Mouse (Mus musculus): Measurements from ENCODE around the gene Ndufb4. TPM values are rescaled to one million over a fixed set of nuclear protein-coding genes. Genes with fewer than 3 reads are reported as not detected.

Gene Ndufb4
- total RNA-seq, 2 experiments from 2014 or later, result 18.8 to 68.5 TPM

Other genes starting within 250 kb of the Ndufb4 start
- 22.0 and 25.4 TPM in 2 replicates for gene Gtf2e1, start 114.7 kb downstream of the Ndufb4 start, total RNA-seq (2014; fragmentation: Nextera tagmentation)
- 22.9 and 23.2 TPM in 2 replicates for gene Gtf2e1, start 114.7 kb downstream of the Ndufb4 start, total RNA-seq (2017)
- gene Rabl3, start 114.6 kb downstream of the Ndufb4 start, total RNA-seq (2014; fragmentation: Nextera tagmentation), result 10.2 and 13.1 TPM in 2 replicates
- 7.5 and 15.5 TPM in 2 replicates for gene Rabl3, start 114.6 kb downstream of the Ndufb4 start, total RNA-seq (2017)
- not detected in 2 replicates for gene Hgd, start 74.3 kb downstream of the Ndufb4 start, total RNA-seq (2014; fragmentation: Nextera tagmentation)
- not detected in 2 replicates for gene Hgd, start 74.3 kb downstream of the Ndufb4 start, total RNA-seq (2017)
- gene Fstl1, start 122.4 kb upstream of the Ndufb4 start, total RNA-seq (2014; fragmentation: Nextera tagmentation), result 2.7 TPM in 1 of 2 replicates, not detected in the other
- 0.56 TPM in 1 of 2 replicates, not detected in the other for gene Fstl1, start 122.4 kb upstream of the Ndufb4 start, total RNA-seq (2017)
- gene Gm36028, start 206.7 kb upstream of the Ndufb4 start, total RNA-seq (2014; fragmentation: Nextera tagmentation), result 0.92 TPM in 1 of 2 replicates, not detected in the other
- not detected in 2 replicates for gene Gm36028, start 206.7 kb upstream of the Ndufb4 start, total RNA-seq (2017)
- 59.3 and 60.5 TPM in 2 replicates for gene Lrrc58, start 213.9 kb upstream of the Ndufb4 start, total RNA-seq (2014; fragmentation: Nextera tagmentation)
- gene Lrrc58, start 213.9 kb upstream of the Ndufb4 start, total RNA-seq (2017), result 55.8 TPM in 2 replicates